Mouse (Mus musculus): ENCODE results near the gene Tab1. TPM values are rescaled to one million over a fixed set of nuclear protein-coding genes. Genes with fewer than 3 reads are reported as not detected.
"Not testable (repeated sequence)": the region's sequence is repeated elsewhere in the genome, so short reads cannot be mapped to it uniquely, and the experiment has no call there.

The Tab1 gene
- polyA plus RNA-seq, 1 experiment from 2014 or later, result 41.1 TPM

GRCm38 (mm10) chr15:80107143-80107542, 25.8 kb upstream of the Tab1 start:
- H3K9me3 ChIP-seq, result no peaks in the 10 kb centered on the region; the same call in 1 of the 2 replicates
- WGBS, result 96% methylated on average over 8 of the region's 8 CpGs
- no peak overlapping the region for H3K9ac ChIP-seq (replicated peaks)
- no peak overlapping the region for H3K4me2 ChIP-seq (replicated peaks)
- H3K27ac ChIP-seq, result no peak overlapping the region
- ATAC-seq, result no peak
- no peak overlapping the region for H3K4me3 ChIP-seq (replicated peaks)
- H3K4me1 ChIP-seq (replicated peaks), result 0 out of 2 replicates have a peak, but pooled peaks cover 4% of the 10 kb centered on the region
- H3K36me3 ChIP-seq, result peaks cover 22% of the 10 kb centered on the region
- no peaks in the 10 kb centered on the region for H3K27me3 ChIP-seq

- Histone ChIP-seq H3K9ac (replicated peaks) (no peak overlapping the region), H3K4me2 (replicated peaks) (no peak overlapping the region), H3K4me1 (replicated peaks) (0 out of 2 replicates have a peak, but pooled peaks cover 4% of the 10 kb centered on the region), H3K27me3 (no peaks in the 10 kb centered on the region), H3K36me3 (peaks cover 26% of the 10 kb centered on the region), H3K4me3 (replicated peaks) (no peak overlapping the region), H3K9me3 (no peaks in the 10 kb centered on the region; the same call in 1 of the 2 replicates), H3K27ac (no peak overlapping the region)
- WGBS, result 83% methylated on average over 3 of the region's 3 CpGs
- ATAC-seq, result no peak
Observed at GRCm38 (mm10) chr15:80107575-80107974, 25.4 kb upstream of the Tab1 start.

GRCm38 (mm10) chr15:80111436-80111835, 21.5 kb upstream of the Tab1 start:
- H3K36me3 ChIP-seq, result peaks cover 34% of the 10 kb centered on the region
- no peak overlapping the region for H3K27ac ChIP-seq
- no peak overlapping the region for H3K4me3 ChIP-seq (replicated peaks)
- no peak overlapping the region for H3K9ac ChIP-seq (replicated peaks)
- no peak for ATAC-seq
- H3K4me2 ChIP-seq (replicated peaks), result no peak overlapping the region
- no peaks in the 10 kb centered on the region; the same call in 1 of the 2 replicates for H3K9me3 ChIP-seq
- H3K27me3 ChIP-seq, result no peaks in the 10 kb centered on the region
- WGBS, result 81% methylated on average over 12 of the region's 12 CpGs
- no peaks in the 10 kb centered on the region for H3K4me1 ChIP-seq (replicated peaks)

GRCm38 (mm10) chr15:80112499-80112898, 20.4 kb upstream of the Tab1 start:
- no peak overlapping the region for H3K9ac ChIP-seq (replicated peaks)
- H3K9me3 ChIP-seq, result no peaks in the 10 kb centered on the region; the same call in 1 of the 2 replicates
- H3K4me2 ChIP-seq (replicated peaks), result no peak overlapping the region
- no peak overlapping the region for H3K4me3 ChIP-seq (replicated peaks)
- peaks cover 34% of the 10 kb centered on the region for H3K36me3 ChIP-seq
- no peaks in the 10 kb centered on the region for H3K4me1 ChIP-seq (replicated peaks)
- ATAC-seq, result no peak
- no peak overlapping the region for H3K27ac ChIP-seq
- H3K27me3 ChIP-seq, result no peaks in the 10 kb centered on the region
- 48% methylated on average over 2 of the region's 2 CpGs for WGBS

GRCm38 (mm10) chr15:80114414-80114813, 18.5 kb upstream of the Tab1 start:
- Histone ChIP-seq H3K9ac (replicated peaks) (no peak overlapping the region), H3K4me1 (replicated peaks) (no peaks in the 10 kb centered on the region), H3K27ac (no peak overlapping the region), H3K4me2 (replicated peaks) (no peak overlapping the region), H3K36me3 (peaks cover 34% of the 10 kb centered on the region), H3K4me3 (replicated peaks) (no peak overlapping the region), H3K27me3 (no peaks in the 10 kb centered on the region), H3K9me3 (no peaks in the 10 kb centered on the region; the same call in 1 of the 2 replicates)
- WGBS, result 93% methylated on average over 7 of the region's 7 CpGs
- ATAC-seq, result no peak

- Histone ChIP-seq H3K4me2 (replicated peaks) (0 out of 2 replicates have a peak overlapping the region, but pooled peaks have one; percentile 13), H3K4me1 (replicated peaks) (no peaks in the 10 kb centered on the region), H3K4me3 (replicated peaks) (no peak overlapping the region), H3K36me3 (peaks cover 31% of the 10 kb centered on the region), H3K27me3 (no peaks in the 10 kb centered on the region), H3K27ac (no peak overlapping the region), H3K9ac (replicated peaks) (no peak overlapping the region), H3K9me3 (no peaks in the 10 kb centered on the region; the same call in 1 of the 2 replicates)
- 66% methylated on average over 5 of the region's 5 CpGs for WGBS
- ATAC-seq, result no peak
Observed at GRCm38 (mm10) chr15:80115256-80115655, 17.7 kb upstream of the Tab1 start.

GRCm38 (mm10) chr15:80115866-80116794, 16.8 kb upstream of the Tab1 start:
- no peaks in the 10 kb centered on the region for H3K4me1 ChIP-seq (replicated peaks)
- no peak overlapping the region for H3K4me3 ChIP-seq (replicated peaks)
- ATAC-seq, result peak; percentile 37; the same call in 1 of the 2 replicates
- 80% methylated on average over 13 of the region's 13 CpGs for WGBS
- 0 out of 2 replicates have a peak overlapping the region, but pooled peaks have one; percentile 13 for H3K4me2 ChIP-seq (replicated peaks)
- no peaks in the 10 kb centered on the region; the same call in 1 of the 2 replicates for H3K9me3 ChIP-seq
- H3K27me3 ChIP-seq, result no peaks in the 10 kb centered on the region
- H3K36me3 ChIP-seq, result peaks cover 22% of the 10 kb centered on the region
- H3K27ac ChIP-seq, result no peak overlapping the region
- H3K9ac ChIP-seq (replicated peaks), result no peak overlapping the region

- H3K36me3 ChIP-seq, result peaks cover 12% of the 10 kb centered on the region; the same call in 1 of the 2 replicates
- no peak for ATAC-seq
- H3K9ac ChIP-seq (replicated peaks), result no peak overlapping the region
- no peaks in the 10 kb centered on the region for H3K27me3 ChIP-seq
- no peaks in the 10 kb centered on the region for H3K4me1 ChIP-seq (replicated peaks)
- 79% methylated on average over 8 of the region's 8 CpGs for WGBS
- H3K9me3 ChIP-seq, result no peaks in the 10 kb centered on the region; the same call in 1 of the 2 replicates
- H3K4me2 ChIP-seq (replicated peaks), result no peak overlapping the region
- H3K4me3 ChIP-seq (replicated peaks), result no peak overlapping the region
- H3K27ac ChIP-seq, result no peak overlapping the region
Observed at GRCm38 (mm10) chr15:80117154-80117553, 15.8 kb upstream of the Tab1 start.

- Histone ChIP-seq H3K27ac (no peak overlapping the region), H3K4me3 (replicated peaks) (no peak overlapping the region), H3K4me2 (replicated peaks) (no peak overlapping the region), H3K9me3 (no peaks in the 10 kb centered on the region), H3K36me3 (peaks cover 5% of the 10 kb centered on the region; the same call in 1 of the 2 replicates), H3K27me3 (no peaks in the 10 kb centered on the region), H3K9ac (replicated peaks) (no peak overlapping the region), H3K4me1 (replicated peaks) (no peaks in the 10 kb centered on the region)
- WGBS, result 84% methylated on average over 6 of the region's 6 CpGs
- no peak for ATAC-seq
Observed at GRCm38 (mm10) chr15:80119076-80119475, 13.9 kb upstream of the Tab1 start.

GRCm38 (mm10) chr15:80121721-80122325, 11.1 kb upstream of the Tab1 start:
- no peaks in the 10 kb centered on the region for H3K4me1 ChIP-seq (replicated peaks)
- H3K9me3 ChIP-seq, result no peaks in the 10 kb centered on the region
- H3K4me3 ChIP-seq (replicated peaks), result no peak overlapping the region
- no peak overlapping the region for H3K27ac ChIP-seq
- no peak overlapping the region for H3K4me2 ChIP-seq (replicated peaks)
- no peak overlapping the region for H3K9ac ChIP-seq (replicated peaks)
- ATAC-seq, result no peak
- H3K27me3 ChIP-seq, result no peaks in the 10 kb centered on the region
- WGBS, result 88% methylated on average over 9 of the region's 9 CpGs
- no peaks in the 10 kb centered on the region for H3K36me3 ChIP-seq

- not testable (repeated sequence) for H3K9ac ChIP-seq (replicated peaks); H3K4me2 ChIP-seq (replicated peaks); H3K4me1 ChIP-seq (replicated peaks); H3K27ac ChIP-seq; ATAC-seq; H3K4me3 ChIP-seq (replicated peaks); H3K27me3 ChIP-seq; H3K9me3 ChIP-seq; H3K36me3 ChIP-seq
- 92% methylated on average over 6 of the region's 6 CpGs for WGBS
Observed at GRCm38 (mm10) chr15:80122431-80122830, 10.5 kb upstream of the Tab1 start.

- no peak overlapping the region for H3K4me3 ChIP-seq (replicated peaks)
- no peaks in the 10 kb centered on the region for H3K36me3 ChIP-seq
- no peak for ATAC-seq
- no peak overlapping the region for H3K4me2 ChIP-seq (replicated peaks)
- H3K4me1 ChIP-seq (replicated peaks), result no peaks in the 10 kb centered on the region
- no peaks in the 10 kb centered on the region for H3K27me3 ChIP-seq
- 80% methylated on average over 4 of the region's 4 CpGs for WGBS
- H3K9ac ChIP-seq (replicated peaks), result no peak overlapping the region
- no peak overlapping the region for H3K27ac ChIP-seq
- H3K9me3 ChIP-seq, result no peaks in the 10 kb centered on the region
Observed at GRCm38 (mm10) chr15:80124651-80125050, 8.3 kb upstream of the Tab1 start.
